Mouse (Mus musculus) gastrocnemius, postnatal 10 days (tissue): Measurements from ENCODE around the gene Atp8a2. TPM values are rescaled to one million over a fixed set of nuclear protein-coding genes. Genes with fewer than 3 reads are reported as not detected.
"Not testable (repeated sequence)": the region's sequence is repeated elsewhere in the genome, so short reads cannot be mapped to it uniquely, and the experiment has no call there.

Experiments used
- DNase-seq: peaks from one replicate; pipeline ENCODE4 v3.0.0; 2021; ENCODE audit warnings: mixed read lengths
- total RNA-seq, 2 experiments: library from RNA; stranded (reverse); gene quantifications; 2 replicates each; pipeline ENCODE4 v1.2.3; 2021

The Atp8a2 gene
- total RNA-seq, 2 experiments from 2014 or later: 1.4 to 1.6 TPM

- no peak for DNase-seq
Observed at GRCm38 (mm10) chr14:59783348-59784341, 413.3 kb downstream of the Atp8a2 start.

GRCm38 (mm10) chr14:59780391-59780790 lies 416.6 kb downstream of the Atp8a2 start:
- DNase-seq: no peak

GRCm38 (mm10) chr14:59762227-59762626 lies 434.8 kb downstream of the Atp8a2 start:
- DNase-seq: no peak

GRCm38 (mm10) chr14:59759900-59760493 lies 437.0 kb downstream of the Atp8a2 start:
- peak; percentile 29 for DNase-seq

- no peak for DNase-seq
Observed at GRCm38 (mm10) chr14:59759196-59759839, 437.7 kb downstream of the Atp8a2 start.

- no peak for DNase-seq
Observed at GRCm38 (mm10) chr14:59752401-59752800, 444.6 kb downstream of the Atp8a2 start.

GRCm38 (mm10) chr14:59750005-59750404 lies 447.0 kb downstream of the Atp8a2 start:
- no peak for DNase-seq

- DNase-seq: no peak
Observed at GRCm38 (mm10) chr14:59745676-59746075, 451.3 kb downstream of the Atp8a2 start.

GRCm38 (mm10) chr14:59741752-59742151 lies 455.2 kb downstream of the Atp8a2 start:
- no peak for DNase-seq

- DNase-seq: no peak
Observed at GRCm38 (mm10) chr14:59739446-59739845, 457.5 kb downstream of the Atp8a2 start.

GRCm38 (mm10) chr14:59737734-59738294 lies 459.2 kb downstream of the Atp8a2 start:
- DNase-seq: no peak

GRCm38 (mm10) chr14:59736861-59737700 lies 459.9 kb downstream of the Atp8a2 start:
- DNase-seq: no peak

- DNase-seq: no peak
Observed at GRCm38 (mm10) chr14:59730043-59730390, 467.0 kb downstream of the Atp8a2 start.

- no peak for DNase-seq
Observed at GRCm38 (mm10) chr14:59729298-59730042, 467.5 kb downstream of the Atp8a2 start.

- no peak for DNase-seq
Observed at GRCm38 (mm10) chr14:59727016-59727415, 470.0 kb downstream of the Atp8a2 start.

GRCm38 (mm10) chr14:59723163-59723562 lies 473.8 kb downstream of the Atp8a2 start:
- DNase-seq: no peak

GRCm38 (mm10) chr14:59721957-59722356 lies 475.0 kb downstream of the Atp8a2 start:
- peak; percentile 33 for DNase-seq

- peak; percentile 34 for DNase-seq
Observed at GRCm38 (mm10) chr14:59721356-59721755, 475.6 kb downstream of the Atp8a2 start.

GRCm38 (mm10) chr14:59720386-59720785 lies 476.6 kb downstream of the Atp8a2 start:
- no peak for DNase-seq

GRCm38 (mm10) chr14:59716443-59717085 lies 480.4 kb downstream of the Atp8a2 start:
- not testable (repeated sequence) for DNase-seq
